Mouse (Mus musculus): Measurements from ENCODE around the gene Tsen15. TPM values are rescaled to one million over a fixed set of nuclear protein-coding genes. Genes with fewer than 3 reads are reported as not detected.
"Not testable (repeated sequence)": the region's sequence is repeated elsewhere in the genome, so short reads cannot be mapped to it uniquely, and the experiment has no call there.

Gene Tsen15
- total RNA-seq, 2 experiments from 2014 or later, result 25.8 to 27.8 TPM

DNA sequence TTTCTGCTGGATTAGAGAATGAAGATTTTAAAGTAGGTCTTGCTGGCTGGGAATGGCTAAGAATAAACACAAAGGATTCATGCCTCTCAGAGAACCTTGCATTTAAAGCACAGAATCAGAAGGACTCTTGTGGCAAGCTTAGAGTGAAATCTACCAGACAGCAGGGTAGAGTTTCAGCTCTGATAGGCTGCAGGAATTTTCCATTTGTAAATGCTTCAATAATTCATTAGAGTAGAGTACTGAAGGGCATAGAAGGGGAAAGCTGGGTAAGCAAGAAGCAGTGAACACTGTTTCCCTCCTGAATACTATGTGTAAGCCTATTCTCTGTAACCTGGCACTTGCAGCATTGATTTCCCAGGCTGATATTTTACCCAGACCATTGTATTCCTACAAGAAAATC lies 2.8 kb upstream of the Tsen15 start:
- no peak for DNase-seq

DNA sequence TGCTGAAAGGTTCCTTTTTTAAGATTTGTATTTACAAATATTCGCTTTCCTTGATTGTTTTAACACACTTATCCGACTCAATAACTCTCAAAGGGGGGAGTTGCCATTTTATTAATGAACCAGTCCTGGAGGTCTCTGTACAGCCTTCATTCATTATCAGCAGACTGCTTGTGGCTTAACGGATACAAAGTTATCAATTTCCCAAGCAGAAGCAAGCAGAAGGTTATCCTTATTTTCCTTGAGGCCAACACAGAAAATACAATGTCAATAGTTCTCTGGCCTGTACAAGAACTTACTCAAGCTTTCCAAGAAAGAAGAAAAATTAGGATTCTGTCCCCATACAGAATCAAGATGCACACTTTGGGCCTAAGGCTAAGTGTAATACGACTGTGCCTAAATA lies 795 bp downstream of the Tsen15 start:
- not testable (repeated sequence) for DNase-seq

GRCm38 (mm10) chr1:152384589-152384988 lies 1.9 kb downstream of the Tsen15 start:
- no peak for DNase-seq

DNA sequence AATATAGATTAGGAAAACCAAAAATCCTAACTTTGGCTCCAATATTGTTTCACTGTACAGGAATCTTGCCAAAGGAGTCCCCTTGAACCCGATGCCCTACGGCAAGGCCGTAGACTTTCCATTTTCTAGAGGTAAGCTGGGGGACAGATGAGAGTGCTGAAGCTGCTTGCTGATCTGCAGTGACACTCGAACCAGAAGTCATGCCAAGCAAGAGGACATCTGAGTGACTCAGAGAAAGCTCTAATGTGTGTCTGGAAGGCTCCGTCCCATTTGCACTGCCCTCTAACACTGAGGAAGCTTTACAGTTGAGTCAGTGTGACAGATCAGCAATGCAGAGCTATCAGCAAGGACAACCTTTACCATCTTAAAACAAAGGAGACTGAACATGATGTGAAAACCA lies 8.2 kb downstream of the Tsen15 start:
- DNase-seq, result peak; percentile 14

DNA sequence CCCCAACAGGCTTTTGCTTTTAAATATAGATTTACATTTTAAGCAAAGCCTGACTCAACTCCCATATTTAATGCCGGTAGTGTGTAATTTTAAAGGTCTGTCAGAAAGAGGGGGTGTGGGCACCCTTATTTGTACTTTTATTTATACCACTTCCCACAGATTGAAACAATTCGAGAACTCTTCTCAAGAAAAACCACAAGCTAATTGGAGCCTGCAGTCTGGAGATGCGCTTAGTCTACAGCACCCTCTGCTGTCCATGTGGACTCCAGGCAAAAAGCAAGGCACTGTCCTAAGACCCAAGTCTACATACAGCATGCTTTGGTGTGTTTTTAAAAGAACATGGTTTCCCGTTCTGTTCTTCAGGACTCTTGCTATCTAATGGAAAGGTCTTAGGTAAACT lies 17.3 kb downstream of the Tsen15 start:
- DNase-seq, result peak; percentile 69

DNA sequence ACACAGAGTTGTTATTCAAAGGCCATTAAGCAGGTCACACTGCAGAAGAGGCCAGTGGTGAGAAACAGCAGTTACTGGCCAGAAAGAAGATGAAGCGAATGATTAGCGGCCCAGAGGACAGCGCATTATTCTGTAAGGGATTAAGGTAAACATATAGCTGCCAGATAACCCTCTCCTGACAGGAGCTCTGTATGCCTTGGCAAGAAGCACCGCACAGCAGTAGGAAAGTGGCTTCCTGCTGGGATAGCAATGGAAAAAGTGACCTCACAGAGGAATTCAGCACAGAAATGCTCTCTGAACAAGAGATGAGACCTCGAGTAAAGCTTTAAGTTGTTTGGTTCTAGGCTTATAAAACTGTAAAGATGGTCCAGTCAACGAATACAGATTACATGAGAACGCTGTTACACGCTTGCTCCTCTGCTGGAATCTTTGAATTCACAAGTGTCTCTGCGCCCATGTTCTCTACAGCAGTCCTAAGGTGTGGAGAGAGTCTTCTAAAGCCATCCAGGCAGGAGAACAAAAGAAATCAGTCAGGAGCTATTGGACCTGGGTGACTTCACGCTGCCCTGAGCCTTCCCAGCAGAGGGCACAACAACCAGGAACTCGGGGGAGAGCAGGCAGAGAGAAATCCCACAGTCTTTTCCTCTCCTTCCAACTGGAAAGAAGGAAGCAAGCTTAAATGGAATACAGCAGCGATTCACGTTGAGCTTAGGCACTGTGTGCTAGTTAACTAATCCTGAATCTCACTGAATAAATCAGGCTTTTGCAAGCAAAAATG lies 18.0 kb downstream of the Tsen15 start:
- no peak for DNase-seq

GRCm38 (mm10) chr1:152356721-152357120 lies 29.8 kb downstream of the Tsen15 start:
- no peak for DNase-seq

DNA sequence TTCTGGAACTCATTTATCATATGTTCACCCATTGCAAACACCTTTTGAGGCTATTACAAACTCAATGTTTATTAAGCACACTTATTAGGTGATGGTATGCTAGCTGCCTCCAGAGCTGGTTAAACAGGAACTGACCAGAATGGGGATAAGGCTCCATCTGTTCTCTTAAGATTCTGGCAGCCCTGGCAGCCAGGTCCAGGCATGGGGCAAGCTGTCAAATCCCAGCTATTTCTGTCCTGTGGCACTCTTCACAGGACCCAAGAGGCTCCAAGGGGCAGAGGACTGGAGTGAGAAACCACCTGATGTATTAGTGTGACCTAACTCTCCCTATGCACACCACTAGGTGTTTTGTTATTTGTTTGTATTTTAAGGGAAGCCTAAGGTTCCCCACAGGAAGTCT lies 38.5 kb downstream of the Tsen15 start:
- DNase-seq, result no peak

DNA sequence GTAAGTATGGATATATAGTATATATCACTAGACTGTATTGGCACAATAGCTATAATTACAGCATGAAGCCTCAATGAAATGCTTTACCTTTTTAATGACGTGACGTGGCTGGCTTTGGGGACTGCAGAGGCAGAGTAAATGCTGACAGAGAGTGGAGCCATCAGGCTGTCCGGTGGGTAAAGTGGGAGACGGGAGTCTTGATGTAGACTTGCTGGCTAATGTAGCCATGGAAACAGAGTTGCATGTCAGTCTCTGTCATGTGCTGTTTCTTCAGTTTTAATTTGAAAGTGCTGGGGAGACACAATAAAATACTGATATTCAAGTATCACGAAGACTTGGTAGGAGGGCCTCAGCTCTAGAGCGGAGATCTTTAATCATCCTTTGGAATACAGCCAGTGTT lies 62.5 kb downstream of the Tsen15 start:
- DNase-seq, result no peak

Other genes starting within 250 kb of the Tsen15 start
- 1 to 10 TPM; 2.6 to 3.2 TPM for gene Colgalt2, start 13.1 kb upstream of the Tsen15 start, total RNA-seq (2021)